Mouse (Mus musculus) megakaryocyte, embryonic 14.5 days (primary cell): ENCODE measurements around the gene Myl10.

Experiments
- FLI1 ChIP-seq: IDR thresholded peaks from 2 replicates; pipeline ENCODE4 v1.6.1; 2012; ENCODE audit warnings: low read length, inconsistent platforms, mixed read lengths
- GATA1 ChIP-seq: IDR thresholded peaks from 3 replicates; pipeline ENCODE4 v1.6.1; 2012; ENCODE audit warnings: mixed read lengths, low read length, inconsistent platforms, borderline replicate concordance

DNA sequence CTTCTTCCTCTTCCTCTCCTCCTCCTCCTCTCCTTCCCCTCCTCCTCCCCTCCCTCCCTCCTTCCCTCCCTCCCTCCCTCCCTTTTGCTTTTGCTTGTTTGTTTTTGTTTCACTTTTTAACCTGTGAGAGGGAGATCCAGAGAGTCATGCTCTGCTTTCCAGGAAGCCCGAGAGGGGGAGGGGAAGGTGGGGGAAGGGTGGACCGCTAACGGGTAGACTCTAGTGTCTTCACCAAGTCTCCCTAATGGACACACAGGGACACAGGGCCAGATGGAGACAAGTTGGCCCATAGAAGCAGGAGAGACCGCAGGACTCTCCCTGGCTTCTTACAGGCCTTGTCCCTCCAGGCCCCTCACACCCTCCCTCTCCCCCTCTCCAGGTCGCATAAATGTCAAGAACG is 2.0 kb downstream of the Myl10 start:
- TF ChIP-seq GATA1 (no peak), FLI1 (no peak)
